Mouse (Mus musculus) myocyte (in vitro differentiated cells): Measurements from ENCODE around the gene Kif4. TPM values are rescaled to one million over a fixed set of nuclear protein-coding genes. Genes with fewer than 3 reads are reported as not detected.

Experiments used
- H3K27me3 ChIP-seq: one replicate; pipeline ENCODE4 v1.6.1; 2011; ENCODE audit not compliant: control insufficient read depth, insufficient read depth, insufficient read length
- H3K36me3 ChIP-seq: one replicate; pipeline ENCODE4 v1.6.1; 2011; ENCODE audit not compliant: control insufficient read depth, insufficient read depth
- H3K4me2 ChIP-seq: one replicate; pipeline ENCODE4 v1.6.1; 2011; ENCODE audit warnings: low read depth, control low read depth
- H3K4me3 ChIP-seq: one replicate; pipeline ENCODE4 v1.5.1; 2011; ENCODE audit warnings: mild to moderate bottlenecking, control low read depth, moderate library complexity
- H3K79me2 ChIP-seq: one replicate; pipeline ENCODE4 v1.6.1; 2011; ENCODE audit not compliant: control insufficient read depth, insufficient read depth
- H3ac ChIP-seq: one replicate; pipeline ENCODE4 v1.6.1; 2011; ENCODE audit not compliant: control insufficient read depth, insufficient read length
- CEBPB ChIP-seq: IDR thresholded peaks from 2 replicates; pipeline ENCODE4 v1.6.1; 2011; ENCODE audit warnings: mild to moderate bottlenecking, moderate library complexity; ENCODE audit not compliant: poor library complexity, insufficient read depth, severe bottlenecking
- E2F4 ChIP-seq: IDR thresholded peaks from one replicate; pipeline ENCODE4 v1.6.1; 2011; ENCODE audit warnings: mild to moderate bottlenecking, control low read depth, moderate library complexity; ENCODE audit not compliant: insufficient read depth
- MAX ChIP-seq: IDR thresholded peaks from one replicate; pipeline ENCODE4 v1.6.1; 2011; ENCODE audit warnings: low read depth, mild to moderate bottlenecking, control low read depth
- MYOD1 ChIP-seq, 3 experiments: IDR thresholded peaks; one replicate each; pipeline ENCODE4 v1.6.1; 2011; ENCODE audit warnings: control low read depth in 2 of 3, low read depth in 2 of 3, mild to moderate bottlenecking in 2 of 3, moderate library complexity in 1 of 3; ENCODE audit not compliant: insufficient read length in 2 of 3, control insufficient read depth in 1 of 3
- MYOG ChIP-seq, 3 experiments: IDR thresholded peaks; one replicate each; pipeline ENCODE4 v1.6.1; 2011; ENCODE audit warnings: control low read depth in 2 of 3, low read depth in 2 of 3, mild to moderate bottlenecking in 2 of 3; ENCODE audit not compliant: insufficient read length in 2 of 3, control insufficient read depth in 1 of 3, insufficient read depth in 1 of 3
- POLR2A ChIP-seq: IDR thresholded peaks from one replicate; pipeline ENCODE4 v1.6.1; 2011; ENCODE audit warnings: low read depth, mild to moderate bottlenecking, control low read depth, moderate library complexity; ENCODE audit not compliant: insufficient read length
- POLR2AphosphoS2 ChIP-seq: IDR thresholded peaks from one replicate; pipeline ENCODE4 v1.6.1; 2011; ENCODE audit warnings: low read depth, control low read depth; ENCODE audit not compliant: insufficient read length
- REST ChIP-seq: IDR thresholded peaks from one replicate; pipeline ENCODE4 v1.6.1; 2011; ENCODE audit warnings: mild to moderate bottlenecking, control low read depth, moderate library complexity; ENCODE audit not compliant: insufficient read depth, insufficient read length
- SRF ChIP-seq: IDR thresholded peaks from one replicate; pipeline ENCODE4 v1.6.1; 2011; ENCODE audit warnings: low read depth; ENCODE audit not compliant: control insufficient read depth, insufficient read length
- TCF12 ChIP-seq: IDR thresholded peaks from one replicate; pipeline ENCODE4 v1.6.1; 2011; ENCODE audit warnings: mild to moderate bottlenecking, control low read depth; ENCODE audit not compliant: poor library complexity, insufficient read depth, severe bottlenecking
- TCF3 ChIP-seq: IDR thresholded peaks from one replicate; pipeline ENCODE4 v1.6.1; 2011; ENCODE audit warnings: low read depth, control low read depth; ENCODE audit not compliant: insufficient read length
- USF1 ChIP-seq: IDR thresholded peaks from one replicate; pipeline ENCODE4 v1.6.1; 2011; ENCODE audit warnings: low read depth, mild to moderate bottlenecking, control low read depth, moderate library complexity
- polyA plus RNA-seq: library from polyadenylated mRNA; unstranded; fragments of >200 nt; fragmentation: generic; extraction: Trizol; gene quantifications from one replicate; pipeline ENCODE4 v1.2.1, GENCODE M21; 2012; ENCODE audit warnings: missing spikeins

Kif4 gene
- polyA plus RNA-seq, 1 experiment = 4.5 TPM

GRCm38 (mm10) chrX:100716173-100716572 lies 90.6 kb downstream of the Kif4 start:
- Histone ChIP-seq H3K4me3 (no peak overlapping the region), H3K4me2 (peak overlapping the region; percentile 24), H3K27me3 (no peaks in the 10 kb centered on the region), H3K36me3 (peaks cover 9% of the 10 kb centered on the region), H3K79me2 (no peaks in the 10 kb centered on the region), H3ac (no peak overlapping the region)
- no peak for TF ChIP-seq SRF
- no peak for TF ChIP-seq POLR2AphosphoS2
- TF ChIP-seq USF1 = no peak
- TF ChIP-seq TCF12 = peak; percentile 39
- no peak for TF ChIP-seq CEBPB
- no peak for TF ChIP-seq REST
- peak; percentile 54 to 85 (median 77) for TF ChIP-seq MYOD1 (IDR thresholded peaks at IDR 0.05; ENCODE audit: control insufficient read depth in 1 of 3, insufficient read length in 2 of 3, low read depth in 2 of 3)
- TF ChIP-seq MAX = no peak
- TF ChIP-seq E2F4 = no peak
- TF ChIP-seq TCF3 = no peak
- no peak for TF ChIP-seq POLR2A
- TF ChIP-seq MYOG (IDR thresholded peaks at IDR 0.05; ENCODE audit: control insufficient read depth in 1 of 3, insufficient read depth in 1 of 3, insufficient read length in 2 of 3, low read depth in 2 of 3) = peak in 1 of 3 experiments; percentile 55

- TF ChIP-seq USF1 (no peak), SRF (no peak), E2F4 (no peak), CEBPB (no peak), MYOD1 (IDR thresholded peaks at IDR 0.05; ENCODE audit: control insufficient read depth in 1 of 3, insufficient read length in 2 of 3, low read depth in 2 of 3) (no peak), POLR2A (no peak), MYOG (IDR thresholded peaks at IDR 0.05; ENCODE audit: control insufficient read depth in 1 of 3, insufficient read depth in 1 of 3, insufficient read length in 2 of 3, low read depth in 2 of 3) (no peak), TCF12 (no peak), REST (no peak)
- H3K79me2 ChIP-seq = no peaks in the 10 kb centered on the region
These were observed 103.4 kb downstream of the Kif4 start for GRCm38 (mm10) chrX:100728947-100729346.

DNA sequence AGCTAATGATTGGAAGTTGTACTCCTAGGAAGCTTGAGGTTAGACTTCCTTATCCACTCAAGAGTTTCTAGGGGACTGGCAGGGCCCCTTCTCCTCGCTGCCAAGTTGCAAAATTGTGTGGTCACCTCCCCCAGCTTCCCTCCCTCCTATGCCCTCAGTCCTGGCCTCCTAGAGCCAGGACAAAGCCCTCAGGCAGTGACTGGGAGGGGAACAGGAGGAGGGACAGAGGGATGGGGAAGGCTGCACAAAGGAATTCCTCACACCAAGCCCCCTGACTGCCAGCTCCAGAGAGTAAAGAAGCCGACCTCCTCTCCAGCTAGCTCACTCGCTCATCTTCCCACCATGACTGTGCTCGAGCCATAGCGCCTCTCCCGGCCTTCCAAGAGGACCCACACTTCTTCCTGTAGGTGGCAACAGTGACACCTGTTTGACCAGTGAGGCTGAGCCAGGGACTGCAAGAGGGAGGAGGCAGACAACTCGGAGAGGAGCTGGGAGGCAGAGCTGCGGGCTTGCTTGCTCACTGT lies 104.2 kb downstream of the Kif4 start, which contains the start of gene Gdpd2:
TSS of gene Gdpd2 (plus strand) at position 209 of the 524 bp plus-strand sequence.
- Histone ChIP-seq H3K4me3 (no peak within 1 kb of the TSS), H3K36me3 (no peaks in the 10 kb centered on the region), H3K27me3 (no peaks in the 10 kb centered on the region), H3ac (no peak within 1 kb of the TSS), H3K79me2 (no peaks in the 10 kb centered on the region), H3K4me2 (no peak within 1 kb of the TSS)
- TF ChIP-seq MYOD1 (IDR thresholded peaks at IDR 0.05; ENCODE audit: control insufficient read depth in 1 of 3, insufficient read length in 2 of 3, low read depth in 2 of 3) (no peak), TCF12 (no peak), MAX (no peak), CEBPB (no peak), TCF3 (no peak), E2F4 (no peak), POLR2A (no peak), MYOG (IDR thresholded peaks at IDR 0.05; ENCODE audit: control insufficient read depth in 1 of 3, insufficient read depth in 1 of 3, insufficient read length in 2 of 3, low read depth in 2 of 3) (no peak), USF1 (no peak), POLR2AphosphoS2 (no peak), SRF (no peak), REST (no peak)

More at GRCm38 (mm10) chrX:100728947-100729346, 103.4 kb downstream of the Kif4 start:
- no peak overlapping the region for H3K4me3 ChIP-seq
- no peak overlapping the region for H3K4me2 ChIP-seq
- no peaks in the 10 kb centered on the region for H3K36me3 ChIP-seq
- no peaks in the 10 kb centered on the region for H3K27me3 ChIP-seq
- H3ac ChIP-seq = no peak overlapping the region

GRCm38 (mm10) chrX:100730266-100730665 lies 104.7 kb downstream of the Kif4 start:
- no peak overlapping the region for H3K4me3 ChIP-seq

More at GRCm38 (mm10) chrX:100730266-100730665, 104.7 kb downstream of the Kif4 start:
- H3K79me2 ChIP-seq = no peaks in the 10 kb centered on the region
- H3ac ChIP-seq = no peak overlapping the region
- H3K36me3 ChIP-seq = no peaks in the 10 kb centered on the region
- TF ChIP-seq MYOG (IDR thresholded peaks at IDR 0.05; ENCODE audit: control insufficient read depth in 1 of 3, insufficient read depth in 1 of 3, insufficient read length in 2 of 3, low read depth in 2 of 3) (no peak), POLR2A (no peak), CEBPB (no peak), MYOD1 (IDR thresholded peaks at IDR 0.05; ENCODE audit: control insufficient read depth in 1 of 3, insufficient read length in 2 of 3, low read depth in 2 of 3) (no peak), TCF3 (no peak), TCF12 (no peak), REST (no peak), USF1 (no peak), E2F4 (no peak), MAX (no peak)
- H3K4me2 ChIP-seq = no peak overlapping the region
- H3K27me3 ChIP-seq = no peaks in the 10 kb centered on the region
